Mouse (Mus musculus) embryonic facial prominence, embryonic 11.5 days (tissue): Measurements from ENCODE around the gene Irf2bp2. TPM values are rescaled to one million over a fixed set of nuclear protein-coding genes. Genes with fewer than 3 reads are reported as not detected.
A peak's percentile ranks its signal among the peaks of the same experiment; 100 is the strongest.

ENCODE experiments used
- ATAC-seq: fragments of 200-750 bp; cut with Nextera tagmentation; replicated peaks from 2 replicates; pipeline ENCODE4 v1.8.0; 2017; ENCODE audit warnings: low read depth; ENCODE audit not compliant: insufficient number of reproducible peaks, low FRiP score, low TSS enrichment
- DNase-seq: peaks from one replicate; pipeline ENCODE4 v3.0.0-alpha.2; 2015; ENCODE audit warnings: low spot score
- H3K27ac ChIP-seq: fragments of 300-500 bp; sonication (generic); replicated peaks from 2 replicates; pipeline ENCODE4 v1.5.1; 2014; ENCODE audit warnings: mild to moderate bottlenecking, low read depth, low read length, control low read depth
- H3K27me3 ChIP-seq: fragments of 300-500 bp; sonication (generic); 2 replicates; pipeline ENCODE4 v1.6.1; 2014; ENCODE audit warnings: mild to moderate bottlenecking, low read length, moderate library complexity, mixed read lengths; ENCODE audit not compliant: control insufficient read depth, insufficient read depth
- H3K36me3 ChIP-seq: fragments of 300-500 bp; sonication (generic); replicated peaks from 2 replicates; pipeline ENCODE4 v1.6.1; 2014; ENCODE audit warnings: low read depth, mild to moderate bottlenecking, low read length, moderate library complexity, mixed read lengths; ENCODE audit not compliant: control insufficient read depth, insufficient read depth
- H3K4me1 ChIP-seq: fragments of 300-500 bp; sonication (generic); 2 replicates; pipeline ENCODE4 v1.6.1; 2014; ENCODE audit warnings: low read length, mixed read lengths; ENCODE audit not compliant: control insufficient read depth, insufficient read depth
- H3K4me2 ChIP-seq: fragments of 300-500 bp; sonication (generic); 2 replicates; pipeline ENCODE4 v1.6.1; 2014; ENCODE audit warnings: low read depth, mild to moderate bottlenecking, control low read depth, low read length, moderate library complexity
- H3K4me3 ChIP-seq: fragments of 300-500 bp; sonication (generic); 2 replicates; pipeline ENCODE4 v1.5.1; 2014; ENCODE audit warnings: low read depth, low read length, control low read depth
- H3K9ac ChIP-seq: fragments of 300-500 bp; sonication (generic); replicated peaks from 2 replicates; pipeline ENCODE4 v1.6.1; 2014; ENCODE audit warnings: mild to moderate bottlenecking, control low read depth, low read length
- H3K9me3 ChIP-seq: fragments of 300-500 bp; sonication (generic); replicated peaks from 2 replicates; pipeline ENCODE4 v1.6.1; 2016; ENCODE audit warnings: mild to moderate bottlenecking, low read length, inconsistent platforms, mixed read lengths; ENCODE audit not compliant: control insufficient read depth
- WGBS: fragments of 180-500 bp; shearing (Covaris S2); extraction: QIAGEN DNeasy Blood & Tissue Kit; methylation state at CpG from one replicate; pipeline ENCODE4 v1.1.7; 2014; 5-methylcytosine and 5-hydroxymethylcytosine counted together
- polyA plus RNA-seq: library from polyadenylated mRNA; unstranded; fragments of >200 nt; fragmentation: Nextera tagmentation; extraction: Ambion mirVana; gene quantifications from 2 replicates; pipeline ENCODE4 v1.2.1, GENCODE M21; 2014

Gene Irf2bp2
- polyA plus RNA-seq, 1 experiment from 2014 or later, result 6.9 TPM

- Histone ChIP-seq H3K27ac (no peak overlapping the region), H3K36me3 (no peaks in the 10 kb centered on the region), H3K4me3 (no peak overlapping the region), H3K4me1 (peaks cover 9% of the 10 kb centered on the region; the same call in 1 of the 2 replicates), H3K27me3 (no peaks in the 10 kb centered on the region), H3K9me3 (no peaks in the 10 kb centered on the region), H3K9ac (no peak overlapping the region), H3K4me2 (no peak overlapping the region)
- DNase-seq (no peak), ATAC-seq (no peak)
- WGBS, result 57% methylated on average over 2 of the region's 2 CpGs
These were observed 26.1 kb downstream of the Irf2bp2 start for GRCm38 (mm10) chr8:126567674-126568073.

GRCm38 (mm10) chr8:126566446-126567062 lies 27.2 kb downstream of the Irf2bp2 start:
- peak overlapping the region; percentile 19; the same call in 1 of the 2 replicates for H3K9ac ChIP-seq

GRCm38 (mm10) chr8:126565954-126566445 lies 27.8 kb downstream of the Irf2bp2 start:
- ATAC-seq (no peak), DNase-seq (no peak)
- Histone ChIP-seq H3K9ac (no peak overlapping the region), H3K4me2 (no peak overlapping the region), H3K27me3 (no peaks in the 10 kb centered on the region), H3K4me3 (no peak overlapping the region), H3K9me3 (no peaks in the 10 kb centered on the region), H3K27ac (no peak overlapping the region), H3K4me1 (peaks cover 9% of the 10 kb centered on the region; the same call in 1 of the 2 replicates), H3K36me3 (no peaks in the 10 kb centered on the region)
- 50% methylated on average over 6 of the region's 6 CpGs for WGBS

More at GRCm38 (mm10) chr8:126566446-126567062, 27.2 kb downstream of the Irf2bp2 start:
- peak; percentile 60 for ATAC-seq
- Histone ChIP-seq H3K27me3 (no peaks in the 10 kb centered on the region), H3K4me2 (no peak overlapping the region), H3K4me1 (peaks cover 9% of the 10 kb centered on the region; the same call in 1 of the 2 replicates), H3K36me3 (no peaks in the 10 kb centered on the region), H3K4me3 (no peak overlapping the region), H3K9me3 (no peaks in the 10 kb centered on the region), H3K27ac (peak overlapping the region; percentile 65)
- peak; percentile 73 for DNase-seq
- WGBS, result 4% methylated on average over 14 of the region's 14 CpGs

- 88% methylated on average over 6 of the region's 6 CpGs for WGBS
- H3K4me3 ChIP-seq, result no peak overlapping the region
- H3K9ac ChIP-seq, result no peak overlapping the region
- H3K27ac ChIP-seq, result no peak overlapping the region
- no peaks in the 10 kb centered on the region for H3K9me3 ChIP-seq
- DNase-seq (no peak), ATAC-seq (no peak)
- peaks cover 9% of the 10 kb centered on the region; the same call in 1 of the 2 replicates for H3K4me1 ChIP-seq
- H3K36me3 ChIP-seq, result no peaks in the 10 kb centered on the region
- no peaks in the 10 kb centered on the region for H3K27me3 ChIP-seq
- no peak overlapping the region for H3K4me2 ChIP-seq
These were observed 28.5 kb downstream of the Irf2bp2 start for GRCm38 (mm10) chr8:126565231-126565781.

- Histone ChIP-seq H3K27me3 (no peaks in the 10 kb centered on the region), H3K36me3 (no peaks in the 10 kb centered on the region), H3K9me3 (no peaks in the 10 kb centered on the region), H3K4me2 (no peak overlapping the region), H3K4me1 (peaks cover 9% of the 10 kb centered on the region; the same call in 1 of the 2 replicates), H3K9ac (no peak overlapping the region), H3K4me3 (no peak overlapping the region), H3K27ac (no peak overlapping the region)
- DNase-seq, result no peak
- WGBS, result 73% methylated on average over 9 of the region's 9 CpGs
- no peak for ATAC-seq
These were observed 29.1 kb downstream of the Irf2bp2 start for GRCm38 (mm10) chr8:126564551-126565154.

GRCm38 (mm10) chr8:126561316-126561841 lies 32.4 kb downstream of the Irf2bp2 start:
- Histone ChIP-seq H3K36me3 (no peaks in the 10 kb centered on the region), H3K4me3 (no peak overlapping the region), H3K27ac (no peak overlapping the region), H3K4me2 (no peak overlapping the region), H3K9me3 (no peaks in the 10 kb centered on the region), H3K27me3 (no peaks in the 10 kb centered on the region), H3K9ac (no peak overlapping the region), H3K4me1 (peaks cover 4% of the 10 kb centered on the region; the same call in 1 of the 2 replicates)
- ATAC-seq, result no peak
- WGBS, result 93% methylated on average over 4 of the region's 4 CpGs
- DNase-seq, result no peak

GRCm38 (mm10) chr8:126558400-126558953 lies 35.3 kb downstream of the Irf2bp2 start:
- H3K4me3 ChIP-seq, result no peak overlapping the region
- ATAC-seq (no peak), DNase-seq (no peak)
- no peaks in the 10 kb centered on the region for H3K9me3 ChIP-seq
- 0 out of 2 replicates have a peak, but pooled peaks cover 2% of the 10 kb centered on the region for H3K4me1 ChIP-seq
- no peak overlapping the region for H3K4me2 ChIP-seq
- H3K27me3 ChIP-seq, result no peaks in the 10 kb centered on the region
- H3K9ac ChIP-seq, result no peak overlapping the region
- WGBS, result 88% methylated on average over 13 of the region's 13 CpGs
- H3K27ac ChIP-seq, result no peak overlapping the region
- no peaks in the 10 kb centered on the region for H3K36me3 ChIP-seq
